In the genomic region with DNA sequence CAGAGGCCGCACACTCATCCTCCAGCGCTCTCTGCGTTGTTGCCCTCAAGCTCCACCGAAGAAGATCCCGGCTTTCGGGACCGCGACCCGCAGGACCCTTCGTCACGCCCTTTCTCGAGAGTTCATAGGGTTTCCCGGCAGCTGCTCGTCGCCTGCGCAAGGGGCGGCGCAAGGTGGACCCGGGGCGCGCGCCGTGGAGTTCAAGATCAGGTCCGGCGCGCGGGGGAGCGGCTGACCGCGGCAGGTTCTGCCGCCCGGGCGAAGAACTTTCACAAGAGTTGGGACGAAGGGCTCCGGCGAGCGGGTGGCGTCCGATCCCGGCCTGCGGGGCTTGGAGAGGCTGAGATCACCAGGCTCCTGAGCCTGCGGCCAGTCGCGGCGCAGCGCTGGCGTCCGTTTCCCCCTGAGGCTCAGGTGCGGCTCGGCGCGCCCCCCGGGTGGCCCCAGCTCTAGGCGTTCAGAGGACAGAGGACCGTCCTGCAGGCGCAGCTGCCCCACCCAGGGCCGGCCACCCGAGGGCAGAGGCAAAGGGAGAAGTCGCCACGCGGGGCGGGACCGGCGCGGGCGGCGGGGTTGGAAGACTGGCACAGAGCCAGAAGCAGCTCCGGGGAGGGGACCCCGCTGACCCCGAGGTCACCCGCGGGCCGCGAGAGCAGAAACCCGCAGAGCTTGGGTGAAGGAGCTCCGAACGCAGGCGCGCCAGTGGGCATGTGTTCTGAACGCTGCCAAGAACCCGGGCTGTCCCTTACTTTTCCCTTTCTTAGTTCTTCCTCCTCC, we compare ENCODE assay signal across 8 mouse cellular contexts. TPM values are rescaled to one million over a fixed set of nuclear protein-coding genes. Genes with fewer than 3 reads are reported as not detected.
DNase-seq lines count a peak whose midpoint lies in the region; ATAC-seq and TF ChIP-seq lines count a peak whose summit lies in the region.

A gene (minus strand): TSS at position 719 of the 777 bp plus-strand sequence.

- no peaks in the 10 kb centered on the region for H3K36me3 ChIP-seq in E14TG2a.4 (ENCODE audit: insufficient read depth, low read length)
- no peaks in the 10 kb centered on the region for H3K36me3 ChIP-seq in forebrain, embryonic 13.5 days (ENCODE audit: poor library complexity, severe bottlenecking)

- H3K27me3 ChIP-seq in E14TG2a.4 (ENCODE audit: insufficient read depth, low read length): peaks cover 32% of the 10 kb centered on the region
- H3K27me3 ChIP-seq in forebrain, embryonic 13.5 days: peaks cover 21% of the 10 kb centered on the region

- H3K4me2 ChIP-seq in forebrain, embryonic 13.5 days: peak within 1 kb of the TSS; percentile 83

- ATAC-seq in forebrain, embryonic 13.5 days: peak; percentile 77
- ATAC-seq in megakaryocyte progenitor cell, adult 5-6 weeks (replicated peaks; ENCODE audit: poor library complexity): peak; percentile 42

- no peak within 1 kb of the TSS for H3K27ac ChIP-seq in forebrain, embryonic 13.5 days

- TF ChIP-seq CTCF in E14TG2a.4 (conservative IDR thresholded peaks at IDR 0.05; ENCODE audit: low read length): no peak

- H3K9ac ChIP-seq in forebrain, embryonic 13.5 days: peak within 1 kb of the TSS; percentile 63

- peaks cover 10% of the 10 kb centered on the region for H3K4me1 ChIP-seq in E14TG2a.4 (replicated peaks; ENCODE audit: low read depth, low read length)
- 0 out of 2 replicates have a peak, but pooled peaks cover 6% of the 10 kb centered on the region for H3K4me1 ChIP-seq in forebrain, embryonic 13.5 days

- intact Hi-C loops in heart, postnatal 36 days (cut with DNase I): no loop called here
- intact Hi-C loops in left cerebral cortex, postnatal 4 days (cut with DNase I): loop anchor here (10.0 kb wide), 1 partner anchor 50 kb away; no protein-coding TSS in a partner anchor

- DNase-seq in adrenal gland, postnatal 14 days: peak; percentile 50
- DNase-seq in heart, postnatal 36 days: peak; percentile 60 to 66
- DNase-seq in left cerebral cortex, postnatal 4 days: peak; percentile 31
- peak; percentile 10 to 31 for DNase-seq in spleen, postnatal 10 days (ENCODE audit: low spot score in 2 of 2)
- no peak for DNase-seq in T-cell, adult 2 months (ENCODE audit: low spot score)

- H3K4me3 ChIP-seq in E14TG2a.4 (replicated peaks; ENCODE audit: low read length): peak within 1 kb of the TSS; percentile 83
- H3K4me3 ChIP-seq in forebrain, embryonic 13.5 days: peak within 1 kb of the TSS; percentile 58

- 1% methylated on average over 66 of the region's 81 CpGs for WGBS in forebrain, embryonic 13.5 days

- H3K9me3 ChIP-seq in E14TG2a.4 (ENCODE audit: low read length): no peaks in the 10 kb centered on the region
- H3K9me3 ChIP-seq in forebrain, embryonic 13.5 days (replicated peaks): no peaks in the 10 kb centered on the region

RNA-seq across cellular contexts. Expression of the gene that starts here (rescaled TPM):
- total RNA-seq in adrenal gland, postnatal 14 days (2021): 2.2 and 2.4 TPM in 2 replicates
- polyA plus RNA-seq in forebrain, embryonic 13.5 days (2015; fragmentation: Nextera tagmentation; extraction: Ambion mirVana): 0.31 and 0.37 TPM in 2 replicates
- 1 to 10 TPM; 2.1 to 2.5 TPM for total RNA-seq in heart, postnatal 36 days (2021)
- 1 to 10 TPM; 3.6 to 4.5 TPM for total RNA-seq in left cerebral cortex, postnatal 4 days (2021)
- 0.32 and 0.59 TPM in 2 replicates for total RNA-seq in megakaryocyte progenitor cell, adult 5-6 weeks (2015)
- total RNA-seq in megakaryocyte progenitor cell, adult 5-6 weeks (2017): 0.30 and 0.75 TPM in 2 replicates

Comparison
In these comparisons a context has a peak if more than half of its experiments do, and no peak if none do; other contexts are left out.
1. Peak in ATAC-seq, H3K4me3 ChIP-seq, H3K9ac ChIP-seq and H3K4me2 ChIP-seq in forebrain, embryonic 13.5 days; RNA of the gene not detected or under 1 TPM.
2. Peak in ATAC-seq in megakaryocyte progenitor cell, adult 5-6 weeks; RNA of the gene not detected or under 1 TPM.